Mouse (Mus musculus) forebrain, embryonic 16.5 days (tissue): Measurements from ENCODE around the gene Tkt. TPM values are rescaled to one million over a fixed set of nuclear protein-coding genes. Genes with fewer than 3 reads are reported as not detected.
A peak's percentile ranks its signal among the peaks of the same experiment; 100 is the strongest.

ENCODE experiments used
- ATAC-seq: fragments of 200-750 bp; cut with Nextera tagmentation; 2 replicates; pipeline ENCODE4 v1.8.0; 2017; ENCODE audit warnings: mild to moderate bottlenecking, moderate library complexity
- H3K27ac ChIP-seq: fragments of 300-500 bp; sonication (generic); 2 replicates; pipeline ENCODE4 v1.5.1; 2014; ENCODE audit warnings: low read length, control low read depth
- H3K27me3 ChIP-seq: fragments of 300-500 bp; sonication (generic); replicated peaks from 2 replicates; pipeline ENCODE4 v1.6.1; 2014; ENCODE audit warnings: low read length; ENCODE audit not compliant: control insufficient read depth, insufficient read depth
- H3K36me3 ChIP-seq: fragments of 300-500 bp; sonication (generic); 2 replicates; pipeline ENCODE4 v1.6.1; 2014; ENCODE audit not compliant: control insufficient read depth, insufficient read depth
- H3K4me1 ChIP-seq: fragments of 300-500 bp; sonication (generic); replicated peaks from 2 replicates; pipeline ENCODE4 v1.6.1; 2014; ENCODE audit warnings: low read length; ENCODE audit not compliant: control insufficient read depth, insufficient read depth
- H3K4me2 ChIP-seq: fragments of 300-500 bp; sonication (generic); 2 replicates; pipeline ENCODE4 v1.6.1; 2014; ENCODE audit warnings: mild to moderate bottlenecking, low read length, control low read depth
- H3K4me3 ChIP-seq: fragments of 300-500 bp; sonication (generic); replicated peaks from 2 replicates; pipeline ENCODE4 v1.5.1; 2014; ENCODE audit warnings: mild to moderate bottlenecking, low read length, control low read depth
- H3K9ac ChIP-seq: fragments of 300-500 bp; sonication (generic); replicated peaks from 2 replicates; pipeline ENCODE4 v1.6.1; 2014; ENCODE audit warnings: low read depth, low read length, control low read depth
- H3K9me3 ChIP-seq: fragments of 300-500 bp; sonication (generic); 2 replicates; pipeline ENCODE4 v1.6.1; 2016; ENCODE audit warnings: low read length; ENCODE audit not compliant: control insufficient read depth
- WGBS: fragments of 180-500 bp; shearing (Covaris S2); extraction: QIAGEN DNeasy Blood & Tissue Kit; methylation state at CpG from one replicate; pipeline ENCODE4 v1.1.7; 2014; 5-methylcytosine and 5-hydroxymethylcytosine counted together
- polyA plus RNA-seq: library from polyadenylated mRNA; unstranded; fragments of >200 nt; fragmentation: Nextera tagmentation; extraction: Ambion mirVana; gene quantifications from 2 replicates; pipeline ENCODE4 v1.2.1, GENCODE M21; 2015

Gene Tkt
- polyA plus RNA-seq, 1 experiment from 2014 or later = 334 TPM

- H3K9ac ChIP-seq = no peak overlapping the region
- H3K4me2 ChIP-seq = no peak overlapping the region
- H3K4me1 ChIP-seq = peaks cover 12% of the 10 kb centered on the region
- no peak overlapping the region for H3K4me3 ChIP-seq
- H3K27ac ChIP-seq = no peak overlapping the region
- no peak for ATAC-seq
- no peaks in the 10 kb centered on the region for H3K9me3 ChIP-seq
- peaks cover 20% of the 10 kb centered on the region for H3K36me3 ChIP-seq
- no peaks in the 10 kb centered on the region for H3K27me3 ChIP-seq
Measured at GRCm38 (mm10) chr14:30562343-30562742, 14.2 kb downstream of the Tkt start.

GRCm38 (mm10) chr14:30564451-30564850 is 16.3 kb downstream of the Tkt start:
- ATAC-seq = no peak
- Histone ChIP-seq H3K36me3 (peaks cover 29% of the 10 kb centered on the region), H3K9me3 (no peaks in the 10 kb centered on the region), H3K4me3 (no peak overlapping the region), H3K27me3 (no peaks in the 10 kb centered on the region), H3K4me1 (peaks cover 12% of the 10 kb centered on the region), H3K9ac (no peak overlapping the region), H3K4me2 (no peak overlapping the region), H3K27ac (no peak overlapping the region)
- WGBS = 100% methylated on average over 2 of the region's 2 CpGs

DNA sequence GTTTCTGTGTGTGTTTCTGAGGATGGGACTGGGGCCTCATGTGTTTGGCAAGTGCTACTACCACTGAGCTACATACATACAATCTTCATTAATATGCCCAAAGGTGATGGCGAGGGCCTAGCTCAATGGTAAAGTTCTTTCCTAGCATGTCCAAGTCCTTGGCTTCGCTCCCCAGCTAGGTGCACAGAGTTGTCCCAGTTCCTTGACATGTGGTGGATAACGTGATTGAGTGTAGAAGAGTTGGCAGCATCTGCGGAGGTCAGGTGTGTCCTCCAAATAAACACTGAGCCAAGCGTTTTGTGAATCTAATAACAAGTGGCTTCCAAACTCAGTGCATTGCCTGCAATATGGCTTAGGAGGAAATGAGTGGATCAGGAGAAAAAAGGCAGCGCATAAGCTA is 18.2 kb downstream of the Tkt start:
- H3K27me3 ChIP-seq = no peaks in the 10 kb centered on the region
- no peak overlapping the region for H3K27ac ChIP-seq
- peaks cover 6% of the 10 kb centered on the region for H3K4me1 ChIP-seq
- no peak for ATAC-seq
- 92% methylated on average over 6 of the region's 6 CpGs for WGBS
- peaks cover 37% of the 10 kb centered on the region for H3K36me3 ChIP-seq
- no peak overlapping the region for H3K4me2 ChIP-seq
- H3K9me3 ChIP-seq = no peaks in the 10 kb centered on the region
- H3K9ac ChIP-seq = no peak overlapping the region
- H3K4me3 ChIP-seq = no peak overlapping the region

- H3K9me3 ChIP-seq = no peaks in the 10 kb centered on the region
- no peaks in the 10 kb centered on the region for H3K4me1 ChIP-seq
- ATAC-seq = no peak
- H3K9ac ChIP-seq = no peak overlapping the region
- no peak overlapping the region for H3K27ac ChIP-seq
- H3K4me2 ChIP-seq = no peak overlapping the region
- 87% methylated on average over 9 of the region's 9 CpGs for WGBS
- peaks cover 45% of the 10 kb centered on the region for H3K36me3 ChIP-seq
- no peak overlapping the region for H3K4me3 ChIP-seq
- H3K27me3 ChIP-seq = no peaks in the 10 kb centered on the region
Measured at GRCm38 (mm10) chr14:30568016-30568415, 19.9 kb downstream of the Tkt start.

GRCm38 (mm10) chr14:30570303-30570702 is 22.1 kb downstream of the Tkt start:
- ATAC-seq = no peak
- no peaks in the 10 kb centered on the region for H3K9me3 ChIP-seq
- no peak overlapping the region for H3K4me2 ChIP-seq
- H3K27me3 ChIP-seq = no peaks in the 10 kb centered on the region
- no peaks in the 10 kb centered on the region for H3K4me1 ChIP-seq
- H3K27ac ChIP-seq = no peak overlapping the region
- WGBS = 76% methylated on average over 9 of the region's 9 CpGs
- no peak overlapping the region for H3K4me3 ChIP-seq
- no peak overlapping the region for H3K9ac ChIP-seq
- H3K36me3 ChIP-seq = peaks cover 52% of the 10 kb centered on the region

DNA sequence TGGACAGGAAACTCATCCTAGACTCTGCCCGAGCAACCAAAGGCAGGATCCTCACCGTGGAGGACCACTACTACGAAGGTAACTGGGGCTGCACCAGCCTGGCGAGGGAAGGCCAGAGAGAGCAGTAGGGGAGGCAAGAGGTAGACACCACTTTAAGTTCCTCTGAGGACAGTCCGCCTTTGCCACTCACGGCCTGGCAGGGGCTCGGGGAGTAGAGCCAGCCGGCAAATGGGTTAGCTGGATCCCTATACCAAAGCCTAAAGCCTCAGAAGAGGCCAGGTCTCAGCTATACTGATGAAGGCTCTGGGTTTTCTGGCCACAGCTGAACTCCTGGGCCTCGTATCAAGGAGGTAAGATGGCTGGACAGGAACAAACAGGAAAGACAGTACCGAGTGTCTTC is 24.1 kb downstream of the Tkt start:
- H3K4me1 ChIP-seq = no peaks in the 10 kb centered on the region
- peaks cover 47% of the 10 kb centered on the region for H3K36me3 ChIP-seq
- no peaks in the 10 kb centered on the region for H3K27me3 ChIP-seq
- no peak overlapping the region for H3K4me3 ChIP-seq
- no peak for ATAC-seq
- H3K27ac ChIP-seq = no peak overlapping the region
- H3K9me3 ChIP-seq = no peaks in the 10 kb centered on the region
- no peak overlapping the region for H3K9ac ChIP-seq
- no peak overlapping the region for H3K4me2 ChIP-seq
- WGBS = 88% methylated on average over 10 of the region's 10 CpGs

- Histone ChIP-seq H3K4me3 (no peak overlapping the region), H3K9ac (no peak overlapping the region), H3K9me3 (no peaks in the 10 kb centered on the region), H3K4me2 (no peak overlapping the region), H3K27me3 (no peaks in the 10 kb centered on the region), H3K36me3 (peaks cover 45% of the 10 kb centered on the region), H3K27ac (no peak overlapping the region), H3K4me1 (no peaks in the 10 kb centered on the region)
- ATAC-seq = no peak
- 54% methylated on average over 8 of the region's 8 CpGs for WGBS
Measured at GRCm38 (mm10) chr14:30573235-30573634, 25.1 kb downstream of the Tkt start.

DNA sequence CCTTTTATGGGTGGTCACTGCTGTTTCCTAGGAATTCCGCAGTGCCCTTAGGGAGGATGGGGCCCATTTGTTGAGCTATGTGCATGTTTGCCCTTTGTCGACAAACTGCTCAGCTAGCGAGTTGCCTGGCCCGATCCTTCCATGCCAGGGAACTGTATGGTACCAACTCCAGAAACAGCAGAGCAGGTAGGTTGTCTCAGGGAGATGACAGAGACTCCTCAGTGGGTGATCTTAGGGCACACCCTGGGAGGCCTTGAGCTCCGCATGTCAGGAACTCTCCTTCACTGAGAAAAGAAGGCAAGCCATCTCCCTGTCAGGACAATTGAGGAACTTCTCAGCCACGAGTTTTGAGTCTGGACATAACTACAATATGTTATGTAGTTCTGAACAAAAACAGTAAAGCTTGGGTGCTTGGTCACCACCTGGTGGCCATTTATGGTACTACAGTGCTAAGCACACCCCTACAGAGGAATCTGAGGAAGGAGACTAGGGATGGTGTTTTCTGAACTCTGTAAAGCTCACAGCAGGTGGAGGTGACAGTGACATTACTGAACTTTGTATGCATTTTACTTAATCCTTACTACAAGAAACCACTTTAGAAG is 25.9 kb downstream of the Tkt start:
- H3K4me3 ChIP-seq = no peak overlapping the region
- peaks cover 37% of the 10 kb centered on the region for H3K36me3 ChIP-seq
- peak; percentile 82 for ATAC-seq
- H3K27ac ChIP-seq = no peak overlapping the region
- H3K9me3 ChIP-seq = no peaks in the 10 kb centered on the region
- no peaks in the 10 kb centered on the region for H3K27me3 ChIP-seq
- H3K4me2 ChIP-seq = no peak overlapping the region
- no peaks in the 10 kb centered on the region for H3K4me1 ChIP-seq
- WGBS = 70% methylated on average over 6 of the region's 6 CpGs
- H3K9ac ChIP-seq = no peak overlapping the region

- ATAC-seq = no peak
- 83% methylated on average over 7 of the region's 7 CpGs for WGBS
- Histone ChIP-seq H3K27me3 (no peaks in the 10 kb centered on the region), H3K27ac (no peak overlapping the region), H3K9ac (no peak overlapping the region), H3K4me2 (no peak overlapping the region), H3K4me1 (no peaks in the 10 kb centered on the region), H3K9me3 (no peaks in the 10 kb centered on the region), H3K36me3 (peaks cover 29% of the 10 kb centered on the region), H3K4me3 (no peak overlapping the region)
Measured at GRCm38 (mm10) chr14:30575791-30576190, 27.6 kb downstream of the Tkt start.

GRCm38 (mm10) chr14:30576260-30576659 is 28.1 kb downstream of the Tkt start:
- H3K27ac ChIP-seq = no peak overlapping the region
- H3K4me3 ChIP-seq = no peak overlapping the region
- no peaks in the 10 kb centered on the region for H3K9me3 ChIP-seq
- H3K4me2 ChIP-seq = no peak overlapping the region
- H3K4me1 ChIP-seq = no peaks in the 10 kb centered on the region
- no peak for ATAC-seq
- H3K27me3 ChIP-seq = no peaks in the 10 kb centered on the region
- no peak overlapping the region for H3K9ac ChIP-seq
- 76% methylated on average over 5 of the region's 5 CpGs for WGBS
- H3K36me3 ChIP-seq = peaks cover 25% of the 10 kb centered on the region
